Mouse (Mus musculus) erythroblast, embryonic 14.5 days (primary cell): ENCODE data around the gene Cfap97d1.

ENCODE experiments used
- GATA1 ChIP-seq: IDR thresholded peaks from 2 replicates; pipeline ENCODE4 v1.6.1; 2012; ENCODE audit warnings: low read length, inconsistent platforms, mixed read lengths
- TAL1 ChIP-seq: IDR thresholded peaks from 3 replicates; pipeline ENCODE4 v1.6.1; 2012; ENCODE audit warnings: low read length, inconsistent platforms, mixed read lengths

- TF ChIP-seq TAL1 (no peak), GATA1 (no peak)
These were observed 8.3 kb downstream of the Cfap97d1 start for GRCm38 (mm10) chr11:101992411-101992810.
